In the genomic region with DNA sequence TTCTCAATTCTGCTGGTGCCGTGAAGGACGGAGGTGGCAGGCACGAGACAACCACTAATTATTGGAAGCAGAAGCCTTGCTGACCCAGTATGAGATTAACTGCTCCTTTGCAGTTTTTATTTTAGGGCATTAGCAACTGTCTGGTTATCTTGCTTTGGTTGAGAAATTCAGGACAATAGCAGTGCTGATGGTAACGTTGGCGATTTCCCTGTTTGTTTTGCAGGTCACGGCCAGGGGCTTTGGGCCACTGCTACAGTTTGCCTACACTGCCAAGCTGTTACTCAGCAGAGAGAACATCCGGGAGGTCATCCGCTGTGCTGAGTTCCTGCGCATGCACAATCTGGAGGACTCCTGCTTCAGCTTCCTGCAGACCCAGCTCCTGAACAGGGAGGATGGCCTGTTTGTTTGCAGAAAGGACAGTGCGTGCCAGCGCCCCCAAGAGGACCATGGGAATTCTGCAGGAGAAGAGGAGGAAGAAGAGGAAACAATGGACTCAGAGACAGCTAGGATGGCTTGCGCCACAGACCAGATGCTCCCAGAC, we compare ENCODE assay signal across 9 mouse cellular contexts. TPM values are rescaled to one million over a fixed set of nuclear protein-coding genes. Genes with fewer than 3 reads are reported as not detected.
A peak's percentile ranks its signal among the peaks of the same experiment; 100 is the strongest.
DNase-seq lines count a peak whose midpoint lies in the region; ATAC-seq lines count a peak whose summit lies in the region.
"Had no signal": no experiment of that assay in that cellular context is flagged by ENCODE, and none has a peak within 500 bp of the region (broad histone marks: within the 10 kb centered on the region; RNA-seq: fewer than 3 reads in every experiment).

No protein-coding gene starts in this region.

- WGBS in hindbrain, embryonic 15.5 days = 34% methylated on average over 12 of the region's 12 CpGs
- 50% methylated on average over 12 of the region's 12 CpGs for WGBS in midbrain, embryonic 11.5 days

- H3K27ac ChIP-seq in hindbrain, embryonic 15.5 days (replicated peaks) = peak overlapping the region; percentile 77
- H3K27ac ChIP-seq in midbrain, embryonic 11.5 days (ENCODE audit: low read depth, low read length) = peak overlapping the region; percentile 58
- H3K27ac ChIP-seq: embryonic facial prominence, embryonic 13.5 days had no signal

- peaks cover 21% of the 10 kb centered on the region; the same call in 1 of the 2 replicates for H3K36me3 ChIP-seq in hindbrain, embryonic 15.5 days
- H3K36me3 ChIP-seq in midbrain, embryonic 11.5 days (ENCODE audit: control insufficient read depth, insufficient read depth, low read length) = peaks cover 9% of the 10 kb centered on the region; the same call in 1 of the 2 replicates

- H3K9ac ChIP-seq in hindbrain, embryonic 15.5 days = no peak overlapping the region
- H3K9ac ChIP-seq in midbrain, embryonic 11.5 days (ENCODE audit: low read length) = no peak overlapping the region
- H3K9ac ChIP-seq: embryonic facial prominence, embryonic 13.5 days had no signal

- ATAC-seq in hindbrain, embryonic 15.5 days (ENCODE audit: low FRiP score, low read depth) = no peak
- peak; percentile 64 for ATAC-seq in midbrain, embryonic 11.5 days (ENCODE audit: low FRiP score)

- peaks cover 16% of the 10 kb centered on the region for H3K4me1 ChIP-seq in hindbrain, embryonic 15.5 days (replicated peaks)
- H3K4me1 ChIP-seq in midbrain, embryonic 11.5 days (ENCODE audit: control insufficient read depth, insufficient read depth, low read length) = peaks cover 18% of the 10 kb centered on the region

- H3K4me3 ChIP-seq in hindbrain, embryonic 15.5 days = no peak overlapping the region
- H3K4me3 ChIP-seq in midbrain, embryonic 11.5 days (ENCODE audit: low read depth, low read length) = no peak overlapping the region
- H3K4me3 ChIP-seq: embryonic facial prominence, embryonic 13.5 days; myocyte had no signal

- intact Hi-C loops in left cerebral cortex, postnatal 10 days (cut with DNase I) = no loop called here

- no peaks in the 10 kb centered on the region for H3K9me3 ChIP-seq in hindbrain, embryonic 15.5 days
- no peaks in the 10 kb centered on the region for H3K9me3 ChIP-seq in midbrain, embryonic 11.5 days (ENCODE audit: control insufficient read depth, low read length)
- H3K9me3 ChIP-seq: embryonic facial prominence, embryonic 13.5 days had no signal

- DNase-seq in adipocyte (ENCODE audit: low spot score) = peak; percentile 28
- DNase-seq in cerebellum, adult 18-20 months = peak; percentile 70 to 77
- DNase-seq in frontal cortex, postnatal 36 days (ENCODE audit: low spot score in 2 of 2) = peak; percentile 48 to 51
- DNase-seq in left cerebral cortex, postnatal 10 days (ENCODE audit: extremely low spot score in 1 of 2, low spot score in 2 of 2) = peak; percentile 57 to 63
- DNase-seq in midbrain, embryonic 11.5 days (ENCODE audit: low spot score, missing footprints) = peak; percentile 92
- DNase-seq in testis, postnatal 10 days (ENCODE audit: low spot score) = peak; percentile 74

- H3K27me3 ChIP-seq in hindbrain, embryonic 15.5 days = no peaks in the 10 kb centered on the region
- H3K27me3 ChIP-seq in midbrain, embryonic 11.5 days (ENCODE audit: control insufficient read depth, insufficient read depth, low read length) = no peaks in the 10 kb centered on the region
- H3K27me3 ChIP-seq: embryonic facial prominence, embryonic 13.5 days had no signal

- H3K4me2 ChIP-seq in hindbrain, embryonic 15.5 days = peak overlapping the region; percentile 15; the same call in 1 of the 2 replicates
- no peak overlapping the region for H3K4me2 ChIP-seq in midbrain, embryonic 11.5 days
- H3K4me2 ChIP-seq: embryonic facial prominence, embryonic 13.5 days had no signal

RNA-seq across cellular contexts. Expression of a gene that starts 40.9 kb away (rescaled TPM):
- polyA plus RNA-seq in hindbrain, embryonic 15.5 days (2015; fragmentation: Nextera tagmentation; extraction: Ambion mirVana) = 0.21 TPM in 1 of 2 replicates, not detected in the other
- not detected for total RNA-seq in left cerebral cortex, postnatal 10 days (2021)
- polyA plus RNA-seq in midbrain, embryonic 11.5 days (2014; fragmentation: Nextera tagmentation; extraction: Ambion mirVana) = 0.11 TPM in 1 of 2 replicates, not detected in the other
- polyA plus RNA-seq: embryonic facial prominence, embryonic 13.5 days; myocyte had no signal

RNA-seq across cellular contexts. Expression of a gene that starts 53.6 kb away (rescaled TPM):
- polyA plus RNA-seq in hindbrain, embryonic 15.5 days (2015; fragmentation: Nextera tagmentation; extraction: Ambion mirVana) = 44.1 and 44.2 TPM in 2 replicates
- 1 to 10 TPM; 9.2 to 10.0 TPM for total RNA-seq in left cerebral cortex, postnatal 10 days (2021)
- polyA plus RNA-seq in midbrain, embryonic 11.5 days (2014; fragmentation: Nextera tagmentation; extraction: Ambion mirVana) = 68.7 and 80.1 TPM in 2 replicates

Comparison
In these comparisons a context has a peak if more than half of its experiments do, and no peak if none do; other contexts are left out.
1. DNase-seq: peak in every context shown above with its lines; median percentile 92 in midbrain, embryonic 11.5 days; 74 in testis, postnatal 10 days; 74 in cerebellum, adult 18-20 months; 60 in left cerebral cortex, postnatal 10 days; 50 in frontal cortex, postnatal 36 days; 28 in adipocyte.